Mouse (Mus musculus) skeletal muscle tissue, postnatal 0 days (tissue): ENCODE measurements around the gene Olfr791. TPM values are rescaled to one million over a fixed set of nuclear protein-coding genes. Genes with fewer than 3 reads are reported as not detected.

Experiments used
- polyA plus RNA-seq: library from polyadenylated mRNA; unstranded; fragments of >200 nt; fragmentation: Nextera tagmentation; extraction: Ambion mirVana; gene quantifications from 2 replicates; pipeline ENCODE4 v1.2.1, GENCODE M21; 2015

Olfr791 gene
- polyA plus RNA-seq = not detected in 2 replicates

GRCm38 (mm10) chr10:129521492-129521891, at the start of gene Olfr791:
Gene Olfr791, plus strand, starts transcription at chr10:129521792.

GRCm38 (mm10) chr10:129484452-129484851, 37.1 kb upstream of the Olfr791 start, which contains the start of gene Olfr789:
Gene Olfr789, plus strand, starts transcription at chr10:129484752.

GRCm38 (mm10) chr10:129498192-129498591, 23.4 kb upstream of the Olfr791 start, which contains the start of gene Olfr790:
Gene Olfr790, plus strand, starts transcription at chr10:129498492.

GRCm38 (mm10) chr10:129538862-129539261, 17.3 kb downstream of the Olfr791 start, which contains the start of gene Olfr792:
Gene Olfr792, plus strand, starts transcription at chr10:129539162.

GRCm38 (mm10) chr10:129567355-129567754, 45.8 kb downstream of the Olfr791 start, which contains the start of gene Olfr794:
Gene Olfr794, plus strand, starts transcription at chr10:129567655.

Other genes starting within 250 kb of the Olfr791 start
- not detected in 2 replicates for gene Olfr780, start 203.7 kb upstream of the Olfr791 start, polyA plus RNA-seq
- not detected in 2 replicates for gene Olfr781, start 192.9 kb upstream of the Olfr791 start, polyA plus RNA-seq
- gene Olfr782, start 172.9 kb upstream of the Olfr791 start, polyA plus RNA-seq = not detected in 2 replicates
- 0.06 TPM in 1 of 2 replicates, not detected in the other for gene Olfr784, start 137.7 kb upstream of the Olfr791 start, polyA plus RNA-seq
- not detected in 2 replicates for gene Olfr785, start 116.4 kb upstream of the Olfr791 start, polyA plus RNA-seq
- not detected in 2 replicates for gene Olfr786, start 94.5 kb upstream of the Olfr791 start, polyA plus RNA-seq
- gene Olfr787, start 59.9 kb upstream of the Olfr791 start, polyA plus RNA-seq = not detected in 2 replicates
- not detected in 2 replicates for gene Olfr788, start 50.8 kb upstream of the Olfr791 start, polyA plus RNA-seq
- gene Olfr789, start 37.0 kb upstream of the Olfr791 start, polyA plus RNA-seq = not detected in 2 replicates
- not detected in 2 replicates for gene Olfr790, start 23.3 kb upstream of the Olfr791 start, polyA plus RNA-seq
- gene Olfr792, start 17.4 kb downstream of the Olfr791 start, polyA plus RNA-seq = not detected in 2 replicates
- gene Olfr794, start 45.9 kb downstream of the Olfr791 start, polyA plus RNA-seq = not detected in 2 replicates
- gene Olfr796, start 90.8 kb downstream of the Olfr791 start, polyA plus RNA-seq = not detected in 2 replicates
- not detected in 2 replicates for gene Olfr798, start 106.1 kb downstream of the Olfr791 start, polyA plus RNA-seq
- gene Olfr799, start 115.7 kb downstream of the Olfr791 start, polyA plus RNA-seq = not detected in 2 replicates
- not detected in 2 replicates for gene Olfr800, start 135.9 kb downstream of the Olfr791 start, polyA plus RNA-seq
- not detected in 2 replicates for gene Olfr801, start 152.1 kb downstream of the Olfr791 start, polyA plus RNA-seq
- not detected in 2 replicates for gene Olfr802, start 166.4 kb downstream of the Olfr791 start, polyA plus RNA-seq
- not detected in 2 replicates for gene Olfr803, start 172.5 kb downstream of the Olfr791 start, polyA plus RNA-seq
- not detected in 2 replicates for gene Olfr804, start 181.4 kb downstream of the Olfr791 start, polyA plus RNA-seq
- not detected in 2 replicates for gene Olfr805, start 207.6 kb downstream of the Olfr791 start, polyA plus RNA-seq
- gene Olfr806, start 220.1 kb downstream of the Olfr791 start, polyA plus RNA-seq = not detected in 2 replicates
- gene Olfr807, start 236.0 kb downstream of the Olfr791 start, polyA plus RNA-seq = not detected in 2 replicates
- not detected in 2 replicates for gene Olfr808, start 243.7 kb downstream of the Olfr791 start, polyA plus RNA-seq